Mouse (Mus musculus) small intestine, adult 2 months (tissue): ENCODE measurements around the gene Cyp39a1.

Experiments
- CTCF ChIP-seq: fragments of 200-500 bp; IDR thresholded peaks from 2 replicates; pipeline ENCODE4 v1.5.1; 2012; ENCODE audit warnings: low read depth, mild to moderate bottlenecking, control low read depth, inconsistent platforms, low read length, moderate library complexity, mixed read lengths; ENCODE audit not compliant: insufficient replicate concordance, insufficient read length; ENCODE audit errors: extremely low read depth
- POLR2A ChIP-seq: fragments of 200-500 bp; IDR thresholded peaks from 2 replicates; pipeline ENCODE4 v1.6.1; 2012; ENCODE audit warnings: low read depth, mild to moderate bottlenecking, control low read depth, inconsistent platforms, low read length, moderate library complexity

GRCm38 (mm10) chr17:43645136-43645535 lies 22.1 kb upstream of the Cyp39a1 start:
- TF ChIP-seq POLR2A (no peak), CTCF (no peak)
